Mouse (Mus musculus) naive thymus-derived CD4-positive, alpha-beta T cell, adult 2 months (primary cell): ENCODE data around the gene Pcmt1.
A peak's percentile ranks its signal among the peaks of the same experiment; 100 is the strongest.

ENCODE experiments used
- DNase-seq: peaks from one replicate; pipeline ENCODE4 v3.0.0-alpha.2; 2011; ENCODE audit warnings: low read depth

The Pcmt1 gene

DNA sequence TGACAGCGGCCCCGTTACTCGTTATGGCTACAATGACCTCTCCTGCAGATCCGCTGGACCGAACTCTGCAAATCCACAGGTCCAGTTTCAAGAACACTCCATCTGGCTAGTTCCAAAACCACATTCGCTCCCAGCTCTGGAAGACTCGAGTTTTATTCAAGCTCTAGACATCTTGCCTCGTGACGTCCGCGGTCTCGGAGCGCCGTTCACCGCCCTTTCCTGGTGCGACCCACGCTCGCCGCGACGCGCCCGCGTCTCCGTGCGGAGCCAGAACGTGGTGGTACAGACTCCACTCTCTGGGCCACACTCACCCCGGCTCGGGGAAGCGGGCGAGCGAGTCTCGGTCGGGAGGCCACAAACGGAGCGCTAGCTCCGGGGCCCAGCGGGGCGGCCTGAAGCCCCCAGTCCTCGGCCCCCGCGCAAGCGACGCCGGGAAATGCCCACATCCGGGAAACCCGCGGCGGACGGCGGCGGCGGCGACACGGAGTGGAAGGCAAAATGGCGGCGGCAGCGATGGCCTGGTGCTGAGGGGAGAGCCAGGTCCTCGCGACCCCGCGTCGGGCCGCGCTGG is at the start of gene Pcmt1, which contains the start of gene Lats1:
TSS of gene Pcmt1 (minus strand) at position 406 of the 571 bp plus-strand sequence.
TSS of gene Lats1 (plus strand) at position 484 of the 571 bp plus-strand sequence.
- DNase-seq, result peak; percentile 86

DNA sequence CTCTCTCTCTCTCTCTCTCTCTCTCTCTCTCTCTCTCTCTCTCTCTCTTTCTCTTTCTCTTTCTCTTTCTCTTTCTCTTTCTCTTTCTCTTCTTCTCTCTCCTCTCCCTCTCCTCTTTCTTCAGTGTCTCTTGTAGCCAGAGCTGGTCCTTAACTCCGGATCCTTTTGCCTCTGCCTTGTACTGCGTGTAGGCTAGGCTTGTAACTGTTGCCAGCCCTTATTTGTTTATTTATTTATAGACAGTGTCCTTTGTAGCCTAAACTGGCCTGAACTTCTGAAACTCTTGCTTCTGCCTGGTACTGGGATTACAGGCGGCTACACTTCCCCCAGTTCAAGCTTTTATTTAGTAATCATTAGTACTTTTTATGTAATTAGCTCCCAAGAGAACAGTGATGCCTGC is 46.1 kb upstream of the Pcmt1 start:
- DNase-seq, result peak; percentile 36

DNA sequence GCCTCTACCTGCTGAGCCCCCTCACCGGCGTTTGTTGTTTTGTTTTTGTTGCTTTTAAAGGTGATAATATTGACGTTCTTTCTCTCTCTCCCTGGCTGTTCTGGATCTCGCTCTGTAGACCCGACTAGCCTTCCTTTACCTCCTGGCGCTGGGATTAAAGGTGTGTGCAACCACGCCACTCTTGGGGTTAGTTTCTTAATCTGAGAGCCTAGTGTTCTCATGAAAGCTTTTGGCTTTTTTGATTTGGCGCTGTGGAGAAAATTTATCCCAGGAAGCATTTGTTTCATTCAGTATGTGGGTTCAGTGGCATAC is 45.5 kb upstream of the Pcmt1 start:
- DNase-seq, result peak; percentile 43

- DNase-seq, result peak; percentile 99
These were observed 45.0 kb upstream of the Pcmt1 start, which contains the start of gene Katna1 for GRCm38 (mm10) chr10:7725751-7726500. Gene Katna1 (plus strand): TSS chr10:7726000.

DNA sequence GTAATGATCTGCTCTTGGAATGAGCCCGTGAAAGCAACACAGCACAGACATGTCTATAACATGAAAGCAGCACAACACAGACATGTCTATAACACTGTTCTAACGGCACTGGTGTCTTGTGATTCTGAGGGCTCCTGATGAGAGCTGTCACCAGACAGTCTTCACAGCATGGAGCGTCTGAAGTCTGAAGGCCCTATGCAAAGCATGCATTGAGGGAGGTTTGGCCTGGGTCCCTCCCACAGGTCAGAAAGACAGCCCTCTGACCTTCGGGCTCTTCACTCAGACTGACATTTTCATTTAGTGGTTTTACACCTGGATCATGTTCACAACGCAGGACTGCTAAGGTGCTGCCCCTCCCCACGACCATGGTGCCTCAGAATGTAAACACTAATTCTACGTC is 34.1 kb upstream of the Pcmt1 start:
- DNase-seq, result no peak

GRCm38 (mm10) chr10:7712506-7712905 is 31.6 kb upstream of the Pcmt1 start:
- no peak for DNase-seq

GRCm38 (mm10) chr10:7710121-7710520 is 29.2 kb upstream of the Pcmt1 start:
- no peak for DNase-seq

- no peak for DNase-seq
These were observed 21.6 kb upstream of the Pcmt1 start for GRCm38 (mm10) chr10:7702586-7702985.

DNA sequence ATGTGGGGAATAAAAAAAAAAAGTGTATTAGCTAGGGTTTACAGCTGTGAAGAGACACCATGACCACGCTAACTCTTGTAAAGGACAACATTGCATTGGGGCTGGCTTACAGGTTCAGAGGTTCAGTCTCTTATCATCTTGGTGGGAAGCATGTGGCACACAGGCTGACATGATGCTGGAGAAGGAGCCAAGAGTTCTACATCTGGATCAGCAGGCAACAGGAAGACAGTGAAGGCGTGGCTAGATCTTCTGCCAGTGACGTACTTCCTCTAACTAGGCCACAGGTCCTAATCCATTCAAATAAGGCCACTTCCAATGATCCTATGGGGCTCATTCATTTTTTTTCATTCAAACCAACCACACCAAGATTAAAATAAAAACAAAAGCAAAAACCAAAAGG is 19.2 kb upstream of the Pcmt1 start:
- no peak for DNase-seq

DNA sequence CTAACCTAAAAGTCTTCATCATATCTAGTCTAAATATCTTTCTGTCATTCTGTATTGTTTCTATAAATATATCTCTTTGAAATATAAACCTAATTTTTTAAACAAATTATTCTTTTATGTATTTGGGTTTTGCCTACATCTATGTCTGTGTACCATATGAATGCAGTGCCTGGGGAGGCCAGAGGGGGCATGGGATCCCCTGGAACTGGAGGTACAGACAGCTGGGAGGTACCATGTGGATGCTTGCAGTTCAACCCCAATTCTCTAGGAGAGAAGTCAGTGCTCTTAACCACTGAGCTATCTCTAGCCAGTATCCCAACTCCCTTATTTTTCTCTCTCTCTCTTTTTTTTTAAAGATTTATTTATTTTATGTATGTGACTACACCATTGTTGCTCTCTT is 14.3 kb upstream of the Pcmt1 start:
- DNase-seq, result peak; percentile 39

DNA sequence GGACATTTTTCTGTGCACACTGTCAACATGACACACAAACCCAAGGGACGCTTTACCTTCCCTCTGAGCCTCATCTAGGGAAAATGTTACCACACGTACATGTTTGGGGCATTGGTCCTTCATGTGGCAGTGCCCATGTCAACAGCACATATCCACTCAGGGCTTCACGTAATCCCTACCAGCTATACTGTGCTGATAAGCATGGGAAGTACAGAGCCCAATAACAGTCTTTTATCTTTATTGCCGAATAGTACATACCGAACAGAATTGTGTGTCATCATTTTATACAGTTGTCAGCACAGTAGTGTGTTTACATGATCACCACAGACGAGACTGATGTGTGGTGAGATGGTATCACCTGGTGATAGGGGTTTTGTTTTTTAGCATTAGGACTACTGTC is 6.0 kb upstream of the Pcmt1 start:
- no peak for DNase-seq

- no peak for DNase-seq
These were observed 1.3 kb upstream of the Pcmt1 start for GRCm38 (mm10) chr10:7682249-7682648.

DNA sequence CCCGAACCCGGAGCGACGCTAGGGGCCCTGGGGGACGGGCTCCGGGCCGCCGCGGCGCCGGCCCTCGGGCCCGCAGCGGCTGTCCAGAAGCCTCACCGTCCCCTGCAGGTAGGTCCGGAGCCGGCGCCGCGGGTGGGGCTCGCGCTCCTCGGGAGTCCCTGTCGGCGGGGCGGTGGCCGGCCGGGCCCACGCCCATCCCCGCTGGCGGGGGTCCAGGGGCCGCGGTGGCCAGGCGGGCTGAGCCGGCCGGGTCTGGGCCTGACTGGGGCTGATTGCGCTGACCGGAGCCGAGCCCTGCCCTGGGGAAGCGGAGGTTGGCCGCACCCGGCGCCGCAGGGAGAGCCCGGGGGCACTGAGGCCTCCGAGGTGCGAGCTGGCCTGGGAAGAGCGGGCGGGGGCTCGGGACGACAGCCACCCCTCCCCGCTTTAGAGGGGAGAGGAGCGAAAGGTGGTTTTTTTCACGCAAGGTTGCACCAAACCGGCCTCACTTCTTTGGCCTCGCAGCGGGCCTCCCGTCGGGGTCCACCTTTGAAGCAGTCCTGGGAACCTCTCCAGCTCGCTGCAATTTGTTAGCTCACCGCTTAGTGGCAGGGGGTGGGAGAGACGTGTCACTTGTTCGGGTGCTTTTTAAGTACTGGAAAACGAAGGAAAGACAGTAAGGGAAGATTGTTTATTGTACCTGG is 548 bp upstream of the Pcmt1 start:
- DNase-seq, result peak; percentile 67

GRCm38 (mm10) chr10:7673673-7674072 is 7.3 kb downstream of the Pcmt1 start:
- DNase-seq, result peak; percentile 68

GRCm38 (mm10) chr10:7667342-7667802 is 13.6 kb downstream of the Pcmt1 start, which contains the start of gene Nup43:
Gene Nup43 (plus strand): TSS chr10:7667503.
- DNase-seq, result peak; percentile 94

GRCm38 (mm10) chr10:7664889-7665288 is 16.0 kb downstream of the Pcmt1 start:
- DNase-seq, result no peak

GRCm38 (mm10) chr10:7664027-7664526 is 16.9 kb downstream of the Pcmt1 start:
- no peak for DNase-seq

GRCm38 (mm10) chr10:7663159-7664026 is 17.5 kb downstream of the Pcmt1 start:
- peak; percentile 89 for DNase-seq

DNA sequence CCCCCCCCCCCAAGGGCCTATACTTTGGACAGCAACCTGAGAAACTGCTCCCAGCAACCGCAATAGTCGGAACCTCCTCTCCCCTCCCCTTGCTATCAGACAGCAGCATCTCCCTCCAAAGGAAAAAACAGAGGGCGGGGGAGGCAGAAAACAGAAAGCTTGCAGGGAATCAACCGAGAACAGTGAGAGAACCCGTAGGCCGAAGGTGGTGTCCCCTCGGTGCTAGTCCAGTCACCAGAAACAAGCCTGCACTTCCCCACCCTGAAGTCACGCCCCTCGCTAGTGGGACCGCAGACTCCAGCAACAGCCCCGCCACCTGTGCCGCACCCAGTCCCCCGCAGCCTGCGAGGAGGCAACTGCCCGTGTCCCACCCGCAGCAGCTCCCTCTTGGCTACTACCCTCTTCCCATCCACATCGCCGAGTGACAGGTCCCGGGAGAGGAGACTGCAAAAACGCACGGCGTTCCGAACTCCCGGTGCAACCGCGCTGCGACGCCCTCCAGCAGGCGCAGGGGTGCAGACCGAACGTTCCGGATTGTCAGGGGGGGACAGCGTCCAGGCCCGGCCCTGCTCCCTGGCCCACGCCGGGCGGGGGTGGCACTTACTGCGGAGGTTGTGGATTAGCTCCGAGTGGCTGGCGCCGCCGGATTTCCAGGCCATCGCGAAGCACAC is 18.3 kb downstream of the Pcmt1 start:
- peak; percentile 67 for DNase-seq

GRCm38 (mm10) chr10:7651057-7651456 is 29.9 kb downstream of the Pcmt1 start:
- DNase-seq, result no peak

DNA sequence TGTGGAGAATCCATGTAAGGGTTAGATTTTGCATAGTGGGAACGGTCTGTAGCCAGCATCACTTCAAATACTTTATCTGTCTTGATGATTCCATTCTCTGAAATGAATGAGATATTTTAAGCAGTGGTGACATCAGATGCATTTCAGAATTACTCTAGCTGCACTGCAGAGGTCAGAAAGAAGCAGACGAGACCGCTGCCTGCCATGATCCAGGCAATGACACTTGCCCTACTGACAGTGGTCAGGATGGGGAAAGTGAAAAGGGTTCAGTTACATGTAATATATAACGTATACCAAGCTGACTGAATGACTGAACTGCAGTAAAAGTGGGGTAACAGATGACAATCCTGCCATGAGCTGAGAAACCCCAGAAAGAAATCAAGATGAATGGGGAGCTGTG is 31.9 kb downstream of the Pcmt1 start:
- no peak for DNase-seq
